Mouse (Mus musculus): Measurements from ENCODE around the gene Dnm1l.
A peak's percentile ranks its signal among the peaks of the same experiment; 100 is the strongest.
"Not testable (repeated sequence)": the region's sequence is repeated elsewhere in the genome, so short reads cannot be mapped to it uniquely, and the experiment has no call there.

Dnm1l gene

GRCm38 (mm10) chr16:16358481-16359100, at the start of gene Dnm1l:
Gene Dnm1l, minus strand, starts transcription at chr16:16358959.
- peak; percentile 92 for DNase-seq

GRCm38 (mm10) chr16:16367217-16367616, 8.5 kb upstream of the Dnm1l start:
- DNase-seq: not testable (repeated sequence)

- not testable (repeated sequence) for DNase-seq
Measured at GRCm38 (mm10) chr16:16359101-16359482, 333 bp upstream of the Dnm1l start.

GRCm38 (mm10) chr16:16357908-16358307, 851 bp downstream of the Dnm1l start:
- DNase-seq: no peak

- DNase-seq: no peak
Measured at GRCm38 (mm10) chr16:16346420-16346819, 12.3 kb downstream of the Dnm1l start.

- no peak for DNase-seq
Measured at GRCm38 (mm10) chr16:16325775-16326336, 32.9 kb downstream of the Dnm1l start.

GRCm38 (mm10) chr16:16311319-16311718, 47.4 kb downstream of the Dnm1l start:
- DNase-seq: no peak

GRCm38 (mm10) chr16:16303888-16304287, 54.9 kb downstream of the Dnm1l start:
- DNase-seq: no peak

- peak; percentile 65 for DNase-seq
Measured at GRCm38 (mm10) chr16:16303138-16303827, 55.5 kb downstream of the Dnm1l start.

- peak; percentile 94 for DNase-seq
Measured at GRCm38 (mm10) chr16:16302369-16303137, 56.2 kb downstream of the Dnm1l start, which contains the start of gene Yars2. Gene Yars2, plus strand, starts transcription at chr16:16302965.

- DNase-seq: no peak
Measured at GRCm38 (mm10) chr16:16273752-16274151, 85.0 kb downstream of the Dnm1l start.

GRCm38 (mm10) chr16:16272978-16273377, 85.8 kb downstream of the Dnm1l start:
- DNase-seq: no peak

GRCm38 (mm10) chr16:16262436-16262835, 96.3 kb downstream of the Dnm1l start:
- DNase-seq: no peak
